Mouse (Mus musculus) megakaryocyte, embryonic 14.5 days (primary cell): ENCODE measurements around the gene She. TPM values are rescaled to one million over a fixed set of nuclear protein-coding genes. Genes with fewer than 3 reads are reported as not detected.
A peak's percentile ranks its signal among the peaks of the same experiment; 100 is the strongest.

ENCODE experiments used
- H3K27me3 ChIP-seq: replicated peaks from 2 replicates; pipeline ENCODE3; 2012; ENCODE audit warnings: inconsistent platforms
- H3K36me3 ChIP-seq: replicated peaks from 2 replicates; pipeline ENCODE3; 2012; ENCODE audit warnings: low read length, inconsistent platforms, mixed read lengths
- H3K4me1 ChIP-seq: 2 replicates; pipeline ENCODE4 v1.6.1; 2012; ENCODE audit warnings: inconsistent platforms
- H3K4me3 ChIP-seq: replicated peaks from 2 replicates; pipeline ENCODE3; 2012; ENCODE audit warnings: moderate library complexity, mild to moderate bottlenecking, inconsistent platforms
- H3K9me3 ChIP-seq: 2 replicates; pipeline ENCODE4 v1.6.1; 2012; ENCODE audit warnings: inconsistent platforms
- FLI1 ChIP-seq: IDR thresholded peaks from 2 replicates; pipeline ENCODE4 v1.6.1; 2012; ENCODE audit warnings: low read length, inconsistent platforms, mixed read lengths
- GATA1 ChIP-seq: IDR thresholded peaks from 3 replicates; pipeline ENCODE4 v1.6.1; 2012; ENCODE audit warnings: mixed read lengths, low read length, inconsistent platforms, borderline replicate concordance
- polyA plus RNA-seq: library from polyadenylated mRNA; stranded (reverse); fragments of >175 nt; gene quantifications from 2 replicates; pipeline ENCODE4 v1.2.3, GENCODE M21; 2012; ENCODE audit warnings: low replicate concordance; ENCODE audit not compliant: insufficient read depth

She gene
- polyA plus RNA-seq, 1 experiment: not detected

- Histone ChIP-seq H3K4me1 (peaks cover under 1% of the 10 kb centered on the region; the same call in 1 of the 2 replicates), H3K9me3 (no peaks in the 10 kb centered on the region), H3K4me3 (no peak overlapping the region), H3K27me3 (peaks cover 42% of the 10 kb centered on the region), H3K36me3 (no peaks in the 10 kb centered on the region)
- TF ChIP-seq FLI1 (no peak), GATA1 (no peak)
These were observed 17.1 kb upstream of the She start for GRCm38 (mm10) chr3:89814051-89814450.

GRCm38 (mm10) chr3:89817056-89817455 is 14.1 kb upstream of the She start:
- TF ChIP-seq GATA1 (no peak), FLI1 (no peak)
- Histone ChIP-seq H3K4me3 (no peak overlapping the region), H3K36me3 (no peaks in the 10 kb centered on the region), H3K27me3 (peaks cover 67% of the 10 kb centered on the region), H3K9me3 (no peaks in the 10 kb centered on the region), H3K4me1 (peaks cover 13% of the 10 kb centered on the region)

GRCm38 (mm10) chr3:89818605-89819004 is 12.6 kb upstream of the She start:
- Histone ChIP-seq H3K9me3 (no peaks in the 10 kb centered on the region), H3K27me3 (peaks cover 62% of the 10 kb centered on the region), H3K4me3 (no peak overlapping the region), H3K36me3 (no peaks in the 10 kb centered on the region), H3K4me1 (peaks cover 17% of the 10 kb centered on the region)
- no peak for TF ChIP-seq GATA1
- no peak for TF ChIP-seq FLI1

- Histone ChIP-seq H3K4me1 (peaks cover 20% of the 10 kb centered on the region), H3K27me3 (peaks cover 60% of the 10 kb centered on the region), H3K4me3 (peak overlapping the region; percentile 31), H3K36me3 (no peaks in the 10 kb centered on the region), H3K9me3 (no peaks in the 10 kb centered on the region)
- no peak for TF ChIP-seq GATA1
- no peak for TF ChIP-seq FLI1
These were observed 11.3 kb upstream of the She start for GRCm38 (mm10) chr3:89819897-89820296.

- no peaks in the 10 kb centered on the region for H3K36me3 ChIP-seq
- peaks cover 20% of the 10 kb centered on the region for H3K4me1 ChIP-seq
- H3K27me3 ChIP-seq: peaks cover 59% of the 10 kb centered on the region
- H3K9me3 ChIP-seq: peaks cover 3% of the 10 kb centered on the region; the same call in 1 of the 2 replicates
- no peak overlapping the region for H3K4me3 ChIP-seq
- TF ChIP-seq GATA1 (no peak), FLI1 (no peak)
These were observed 10.7 kb upstream of the She start for GRCm38 (mm10) chr3:89820311-89821095.

- peaks cover 4% of the 10 kb centered on the region; the same call in 1 of the 2 replicates for H3K9me3 ChIP-seq
- H3K4me1 ChIP-seq: peaks cover 20% of the 10 kb centered on the region
- no peak for TF ChIP-seq FLI1
- TF ChIP-seq GATA1: no peak
- H3K27me3 ChIP-seq: peaks cover 55% of the 10 kb centered on the region
- no peaks in the 10 kb centered on the region for H3K36me3 ChIP-seq
- H3K4me3 ChIP-seq: no peak overlapping the region
These were observed 10.1 kb upstream of the She start for GRCm38 (mm10) chr3:89821096-89821513.

- H3K4me3 ChIP-seq: no peak overlapping the region
- H3K4me1 ChIP-seq: peaks cover 20% of the 10 kb centered on the region
- peaks cover 57% of the 10 kb centered on the region for H3K27me3 ChIP-seq
- TF ChIP-seq FLI1 (no peak), GATA1 (no peak)
- no peaks in the 10 kb centered on the region for H3K36me3 ChIP-seq
- H3K9me3 ChIP-seq: peaks cover 4% of the 10 kb centered on the region; the same call in 1 of the 2 replicates
These were observed 9.4 kb upstream of the She start for GRCm38 (mm10) chr3:89821548-89822480.

GRCm38 (mm10) chr3:89823594-89823993 is 7.6 kb upstream of the She start:
- Histone ChIP-seq H3K27me3 (peaks cover 56% of the 10 kb centered on the region), H3K4me1 (peaks cover 20% of the 10 kb centered on the region), H3K36me3 (no peaks in the 10 kb centered on the region), H3K4me3 (no peak overlapping the region), H3K9me3 (peaks cover 10% of the 10 kb centered on the region)
- no peak for TF ChIP-seq FLI1
- TF ChIP-seq GATA1: no peak

GRCm38 (mm10) chr3:89826295-89826694 is 4.9 kb upstream of the She start:
- no peaks in the 10 kb centered on the region for H3K36me3 ChIP-seq

More at GRCm38 (mm10) chr3:89826295-89826694, 4.9 kb upstream of the She start:
- Histone ChIP-seq H3K4me3 (no peak overlapping the region), H3K4me1 (peaks cover 13% of the 10 kb centered on the region), H3K27me3 (peaks cover 61% of the 10 kb centered on the region), H3K9me3 (peaks cover 14% of the 10 kb centered on the region)
- TF ChIP-seq GATA1 (no peak), FLI1 (no peak)
